Mouse (Mus musculus) liver, embryonic 14.5 days (tissue): ENCODE results near the gene Ticam1. TPM values are rescaled to one million over a fixed set of nuclear protein-coding genes. Genes with fewer than 3 reads are reported as not detected.

Source experiments
- ATAC-seq: fragments of 200-750 bp; cut with Nextera tagmentation; 2 replicates; pipeline ENCODE4 v1.8.0; 2017; ENCODE audit warnings: moderate number of reproducible peaks, mild to moderate bottlenecking, moderate library complexity; ENCODE audit not compliant: insufficient read depth
- DNase-seq, 3 experiments: peaks; one replicate each; pipeline ENCODE4 v3.0.0-alpha.2; 2012 to 2013; ENCODE audit warnings: low read depth in 3 of 3, low spot score in 3 of 3
- H3K27ac ChIP-seq: fragments of 300-500 bp; sonication (generic); 2 replicates; pipeline ENCODE4 v1.5.1; 2014; ENCODE audit warnings: moderate library complexity, mild to moderate bottlenecking, control low read depth, inconsistent platforms
- H3K27me3 ChIP-seq: fragments of 300-500 bp; sonication (generic); 2 replicates; pipeline ENCODE4 v1.6.1; 2014; ENCODE audit warnings: mild to moderate bottlenecking, low read length, moderate library complexity; ENCODE audit not compliant: control insufficient read depth, insufficient read depth
- H3K36me3 ChIP-seq: fragments of 300-500 bp; sonication (generic); replicated peaks from 2 replicates; pipeline ENCODE4 v1.6.1; 2014; ENCODE audit warnings: low read depth; ENCODE audit not compliant: control insufficient read depth, insufficient read depth
- H3K4me1 ChIP-seq, 2 experiments: fragments of 200-500 bp in 1 of 2; fragments of 300-500 bp in 1 of 2; sonication (generic) in 1 of 2; replicated peaks; 2 replicates each; pipeline ENCODE4 v1.6.1; 2012 to 2014; ENCODE audit warnings: antibody characterized with exemption in 1 of 2, inconsistent platforms in 1 of 2, low read length in 1 of 2; ENCODE audit not compliant: control insufficient read depth in 2 of 2, insufficient read depth in 2 of 2
- H3K4me2 ChIP-seq: fragments of 300-500 bp; sonication (generic); 2 replicates; pipeline ENCODE4 v1.6.1; 2014; ENCODE audit warnings: low read depth, mild to moderate bottlenecking, control low read depth, moderate library complexity
- H3K4me3 ChIP-seq, 2 experiments: fragments of 200-500 bp in 1 of 2; fragments of 300-500 bp in 1 of 2; sonication (generic) in 1 of 2; 2 replicates each; pipeline ENCODE4 v1.5.1; 2012 to 2014; ENCODE audit warnings: low read depth in 2 of 2, low read length in 2 of 2, mild to moderate bottlenecking in 2 of 2, control low read depth in 1 of 2, inconsistent platforms in 1 of 2, moderate library complexity in 1 of 2; ENCODE audit not compliant: insufficient read depth in 1 of 2
- H3K9ac ChIP-seq: fragments of 300-500 bp; sonication (generic); replicated peaks from 2 replicates; pipeline ENCODE4 v1.6.1; 2014; ENCODE audit warnings: mild to moderate bottlenecking, control low read depth, moderate library complexity
- H3K9me3 ChIP-seq: fragments of 300-500 bp; sonication (generic); 2 replicates; pipeline ENCODE4 v1.6.1; 2016; ENCODE audit warnings: low read length, mixed read lengths; ENCODE audit not compliant: control insufficient read depth
- CTCF ChIP-seq: IDR thresholded peaks from 2 replicates; pipeline ENCODE4 v1.5.1; 2016; ENCODE audit warnings: antibody characterized with exemption, low read depth, control low read depth
- EP300 ChIP-seq: IDR thresholded peaks from 2 replicates; pipeline ENCODE4 v1.6.1; 2016; ENCODE audit warnings: antibody characterized with exemption, low read depth
- WGBS: fragments of 180-500 bp; shearing (Covaris S2); extraction: QIAGEN DNeasy Blood & Tissue Kit; methylation state at CpG from one replicate; pipeline ENCODE4 v1.1.7; 2014; ENCODE audit not compliant: insufficient replicate concordance; 5-methylcytosine and 5-hydroxymethylcytosine counted together
- polyA plus RNA-seq, 2 experiments: library from polyadenylated mRNA; depleted of rRNA in 1 of 2; stranded (reverse) in 1 of 2; unstranded in 1 of 2; fragments of >200 nt; fragmentation: Nextera tagmentation in 1 of 2; extraction: Ambion mirVana in 1 of 2; gene quantifications; 2 replicates each; pipeline versions ENCODE4 v1.2.1 to v1.2.3; 2012 to 2014

The Ticam1 gene
- polyA plus RNA-seq, 2 experiments: 3.4 to 4.9 TPM

DNA sequence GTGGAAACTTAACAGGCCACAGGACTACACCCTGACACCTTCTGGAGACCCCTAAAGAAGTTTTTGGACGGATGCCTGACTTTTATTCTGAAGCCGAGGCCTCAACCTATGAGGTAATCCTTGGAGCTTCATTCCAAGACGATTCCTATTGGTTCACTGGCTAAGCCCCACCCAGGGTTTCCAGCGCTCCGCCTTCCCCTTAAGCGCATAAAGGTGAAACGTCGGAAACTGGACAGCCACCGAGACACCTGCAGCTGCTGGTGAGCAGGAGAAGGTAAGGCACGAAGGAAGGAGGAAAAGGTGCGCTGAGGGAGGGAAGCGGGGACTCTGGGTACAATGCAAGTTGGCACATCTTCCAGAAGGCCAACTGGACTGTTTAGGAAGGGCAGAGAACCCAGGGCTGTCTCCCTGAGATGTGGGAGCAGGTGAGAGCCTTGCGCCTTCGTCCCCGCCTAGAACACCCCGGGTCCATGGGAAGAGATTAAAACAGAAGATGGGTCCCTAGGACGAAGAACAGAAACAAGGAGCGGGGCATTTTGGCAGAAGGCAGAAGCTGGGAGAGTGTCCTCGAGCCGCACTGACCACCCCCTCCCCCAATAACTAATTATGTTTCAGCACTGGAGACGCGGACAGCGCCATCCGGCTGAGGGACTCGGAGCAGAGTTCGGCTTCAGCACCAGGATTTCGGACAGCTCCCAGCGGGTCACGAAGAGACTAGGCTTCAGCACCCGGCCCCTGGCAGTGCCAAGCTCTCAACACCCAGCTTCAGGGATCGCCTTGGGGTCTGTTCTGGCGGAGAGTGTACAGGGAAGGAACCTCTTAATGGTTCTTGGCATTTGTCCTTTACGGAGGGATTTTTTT, 34.8 kb downstream of the Ticam1 start:
- peak; percentile 64 to 67 (median 66) for DNase-seq
- Histone ChIP-seq H3K27ac (no peak overlapping the region), H3K9ac (no peak overlapping the region), H3K9me3 (no peaks in the 10 kb centered on the region), H3K27me3 (0 out of 2 replicates have a peak, but pooled peaks cover 2% of the 10 kb centered on the region), H3K36me3 (no peaks in the 10 kb centered on the region), H3K4me1 (no peaks in the 10 kb centered on the region), H3K4me2 (no peak overlapping the region), H3K4me3 (no peak overlapping the region)
- ATAC-seq: no peak
- TF ChIP-seq CTCF: peak; percentile 14; the same call in 1 of the 2 replicates
- TF ChIP-seq EP300: no peak
- WGBS: 2% methylated on average over 33 of the region's 33 CpGs

DNA sequence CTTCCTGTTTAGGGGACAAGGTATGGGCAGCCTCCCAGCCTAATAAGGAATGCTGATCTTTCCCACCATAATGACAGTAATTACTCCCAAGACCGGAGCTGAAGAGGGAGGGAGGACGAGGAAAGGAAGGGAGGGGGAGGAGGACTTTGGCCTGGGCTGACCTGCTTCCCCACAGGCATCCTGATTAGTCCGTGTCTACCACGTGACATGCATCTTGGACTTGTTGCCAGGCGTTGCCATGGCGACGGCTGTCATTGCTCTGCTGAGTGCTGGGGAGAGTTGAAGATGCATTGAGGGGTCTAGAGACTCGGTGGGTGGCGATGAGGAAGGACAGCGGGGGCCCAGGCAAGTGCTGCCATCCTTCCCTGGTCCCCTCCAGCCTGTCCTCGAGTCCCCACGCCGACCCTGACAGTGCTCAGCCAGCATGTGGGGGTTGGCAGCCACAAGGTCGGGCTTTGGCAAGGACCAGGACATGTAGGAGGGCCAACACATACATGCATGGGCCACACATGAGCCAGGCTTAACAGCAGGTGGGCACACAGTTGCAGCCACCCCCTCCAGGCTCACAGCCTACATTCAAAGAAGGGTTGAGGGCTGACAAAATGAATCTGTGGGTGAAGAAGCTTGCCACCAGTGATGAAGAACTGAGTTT, 42.6 kb downstream of the Ticam1 start:
- ATAC-seq: no peak
- H3K4me2 ChIP-seq: no peak overlapping the region
- WGBS: 3% methylated on average over 14 of the region's 14 CpGs

DNA sequence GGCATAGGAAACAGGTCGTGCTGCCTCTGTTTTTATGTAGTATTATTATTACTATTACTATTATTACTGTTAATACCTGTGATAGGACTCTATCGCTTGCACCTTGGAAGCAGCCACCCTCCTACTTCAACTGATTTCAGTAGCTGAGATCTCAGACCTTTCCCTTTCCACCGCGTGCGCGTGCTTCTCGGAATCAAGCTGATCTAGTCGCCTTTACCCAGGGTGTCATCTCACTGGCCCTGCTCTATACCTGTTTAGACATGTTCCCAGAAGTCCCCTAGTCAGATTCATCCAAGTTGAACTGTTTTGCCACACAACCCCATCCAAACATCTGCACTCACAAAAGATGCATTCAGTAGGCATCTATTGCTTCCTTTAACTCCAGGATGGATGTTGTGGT, 43.2 kb downstream of the Ticam1 start:
- ATAC-seq: no peak
- no peak for TF ChIP-seq CTCF
- no peak for TF ChIP-seq EP300
- H3K27ac ChIP-seq: no peak overlapping the region
- no peaks in the 10 kb centered on the region for H3K9me3 ChIP-seq
- no peak overlapping the region for H3K4me3 ChIP-seq
- H3K4me2 ChIP-seq: no peak overlapping the region
- H3K36me3 ChIP-seq: no peaks in the 10 kb centered on the region
- H3K9ac ChIP-seq: no peak overlapping the region
- no peak for DNase-seq
- 37% methylated on average over 8 of the region's 8 CpGs for WGBS
- no peaks in the 10 kb centered on the region for H3K27me3 ChIP-seq
- H3K4me1 ChIP-seq: no peaks in the 10 kb centered on the region; a peak in 1 of 4 replicates

More for the DNA sequence above, 42.6 kb downstream of the Ticam1 start:
- Histone ChIP-seq H3K9ac (no peak overlapping the region), H3K4me3 (no peak overlapping the region), H3K27ac (no peak overlapping the region), H3K36me3 (no peaks in the 10 kb centered on the region), H3K27me3 (no peaks in the 10 kb centered on the region), H3K9me3 (no peaks in the 10 kb centered on the region), H3K4me1 (no peaks in the 10 kb centered on the region; a peak in 1 of 4 replicates)
- no peak for TF ChIP-seq EP300
- TF ChIP-seq CTCF: no peak
- no peak for DNase-seq

DNA sequence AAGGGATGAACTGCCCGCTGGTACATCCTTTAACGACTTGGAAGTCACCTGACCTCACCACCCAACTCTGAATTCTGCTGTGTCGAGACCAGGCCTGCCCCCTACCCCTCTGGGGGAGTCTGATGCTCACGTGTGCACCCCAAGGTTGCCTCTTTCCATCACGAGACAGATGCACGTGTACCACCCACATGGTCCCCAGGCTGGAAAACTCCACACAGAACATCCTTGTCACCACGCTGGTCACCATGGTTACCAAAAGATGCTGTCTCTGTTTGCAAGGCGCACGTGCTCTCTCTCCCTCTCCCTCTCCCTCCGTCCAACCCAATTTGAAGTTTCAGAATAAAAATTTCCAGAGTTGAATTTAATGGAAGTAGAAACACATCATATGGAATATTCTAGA, 46.6 kb downstream of the Ticam1 start:
- WGBS: 55% methylated on average over 10 of the region's 10 CpGs
- Histone ChIP-seq H3K27ac (no peak overlapping the region), H3K9ac (no peak overlapping the region), H3K4me1 (no peaks in the 10 kb centered on the region; a peak in 1 of 4 replicates), H3K4me3 (no peak overlapping the region), H3K36me3 (no peaks in the 10 kb centered on the region), H3K4me2 (no peak overlapping the region), H3K9me3 (no peaks in the 10 kb centered on the region), H3K27me3 (no peaks in the 10 kb centered on the region)
- ATAC-seq: no peak
- DNase-seq: no peak
- no peak for TF ChIP-seq EP300
- TF ChIP-seq CTCF: no peak

DNA sequence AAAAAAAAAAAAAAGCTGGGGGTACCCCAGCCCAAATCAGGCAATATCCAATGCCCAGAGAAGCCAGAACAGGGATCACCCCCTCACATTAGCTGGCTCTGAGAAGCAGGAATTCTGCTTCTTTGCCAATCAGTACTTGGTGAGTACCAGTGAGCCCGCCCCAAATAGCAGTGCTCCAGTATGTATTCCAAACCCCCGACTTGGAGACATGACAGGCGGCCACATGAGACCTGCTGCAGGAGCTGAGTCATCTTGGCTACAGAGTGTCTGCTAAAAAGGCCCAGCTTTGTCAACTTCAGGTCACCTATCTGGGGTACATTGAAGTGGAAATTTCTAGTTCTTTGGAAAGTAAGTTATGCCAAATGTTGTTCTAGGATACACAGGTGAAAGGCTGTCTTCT, 50.0 kb downstream of the Ticam1 start:
- no peak for TF ChIP-seq EP300
- no peak for TF ChIP-seq CTCF
- H3K27me3 ChIP-seq: no peaks in the 10 kb centered on the region
- H3K4me2 ChIP-seq: no peak overlapping the region
- H3K36me3 ChIP-seq: no peaks in the 10 kb centered on the region
- H3K4me3 ChIP-seq: no peak overlapping the region
- ATAC-seq (no peak), DNase-seq (no peak)
- no peak overlapping the region for H3K27ac ChIP-seq
- H3K4me1 ChIP-seq: no peaks in the 10 kb centered on the region; a peak in 1 of 4 replicates
- H3K9ac ChIP-seq: no peak overlapping the region
- H3K9me3 ChIP-seq: no peaks in the 10 kb centered on the region
- 44% methylated on average over 3 of the region's 3 CpGs for WGBS
